Mouse (Mus musculus) testis, postnatal 10 days (tissue): Measurements from ENCODE around the gene Ramp2.
A peak's percentile ranks its signal among the peaks of the same experiment; 100 is the strongest.

Source experiments
- DNase-seq: peaks from one replicate; pipeline ENCODE4 v3.0.0; 2021; ENCODE audit warnings: low spot score

Ramp2 gene

DNA sequence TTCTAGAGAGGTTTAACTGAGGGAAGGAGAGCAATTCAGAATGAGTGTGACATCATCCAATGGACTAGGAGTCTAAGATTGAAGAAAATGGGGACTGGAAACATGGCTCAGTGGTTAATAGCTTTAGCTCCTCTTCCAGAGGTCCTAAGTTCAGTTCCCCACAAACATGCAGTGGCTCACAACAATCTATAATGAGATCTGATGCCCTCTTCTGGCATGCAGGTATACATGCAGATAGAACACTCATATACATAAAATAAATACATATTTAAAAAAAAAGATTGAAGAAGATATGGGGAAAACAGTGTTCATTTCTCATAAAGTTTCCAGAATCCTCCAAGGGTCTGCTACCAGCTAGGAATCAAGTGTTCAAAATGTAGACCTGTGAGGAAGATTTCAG, 10.4 kb upstream of the Ramp2 start:
- no peak for DNase-seq

DNA sequence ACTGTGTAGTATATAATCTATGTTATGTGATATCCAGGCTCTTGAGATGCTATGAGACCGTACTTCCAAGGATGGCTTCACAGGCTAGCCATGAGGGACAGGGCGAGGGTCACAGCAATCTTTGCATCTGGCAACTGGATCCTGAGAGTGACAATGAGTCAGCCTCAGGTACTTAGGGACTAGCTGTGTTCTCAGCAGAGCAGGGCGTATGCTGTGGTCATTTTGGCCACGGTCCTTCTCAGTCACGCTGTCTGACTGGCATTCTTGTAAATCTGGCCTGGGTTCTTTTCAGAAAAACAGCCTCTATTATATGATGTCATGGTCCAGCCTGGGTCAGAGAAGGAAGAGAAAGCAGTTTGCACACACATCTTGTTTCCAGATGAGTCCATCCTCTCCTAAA, 9.0 kb upstream of the Ramp2 start:
- no peak for DNase-seq

DNA sequence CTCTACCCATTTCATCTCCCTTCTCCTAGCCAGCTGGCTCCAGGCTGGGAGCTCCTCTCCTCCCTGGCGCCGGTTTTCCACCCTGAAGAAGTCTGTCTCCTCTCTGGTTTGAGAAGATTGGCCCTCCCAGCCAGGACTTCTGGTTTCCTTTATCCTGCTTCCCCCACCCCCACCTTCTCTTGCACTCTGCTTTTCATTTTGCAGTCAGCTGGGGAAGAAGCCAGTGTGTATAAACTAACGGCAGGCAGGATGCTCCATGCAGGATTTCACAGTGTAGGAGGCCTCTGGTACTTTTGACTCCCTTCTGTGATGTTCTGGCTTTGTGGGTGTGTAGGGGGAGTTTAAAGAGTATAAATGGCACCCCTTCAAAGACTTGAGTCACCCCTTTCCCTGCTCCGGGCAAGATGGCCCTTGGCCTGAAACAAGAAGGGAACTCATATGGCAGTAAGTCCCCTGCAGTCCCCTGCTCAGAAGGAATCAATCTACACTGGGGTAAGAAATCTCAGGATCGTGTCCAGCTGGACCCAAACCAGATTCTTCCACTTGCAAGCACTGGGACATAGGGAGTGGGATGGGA, 7.7 kb upstream of the Ramp2 start:
- no peak for DNase-seq

DNA sequence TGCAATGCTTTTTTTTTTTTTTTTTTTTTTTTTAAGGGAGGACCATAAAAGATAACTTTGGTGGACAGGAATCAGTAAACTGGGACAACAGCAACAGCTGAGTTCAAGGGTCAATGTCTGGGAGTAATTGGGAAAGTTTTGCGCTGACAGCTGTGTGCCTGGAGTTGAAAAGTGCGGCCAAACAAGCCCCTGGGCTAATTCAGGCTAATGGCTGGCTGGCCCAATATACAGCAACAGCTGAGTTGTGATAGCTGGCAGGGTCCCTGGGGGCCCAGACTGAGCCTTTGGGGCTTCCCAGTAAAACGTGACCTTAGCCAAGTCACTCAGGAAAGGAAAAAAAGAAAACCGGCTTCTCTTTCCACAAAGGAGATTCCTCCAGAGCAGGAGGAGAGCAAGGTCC, 757 bp upstream of the Ramp2 start:
- DNase-seq: no peak

DNA sequence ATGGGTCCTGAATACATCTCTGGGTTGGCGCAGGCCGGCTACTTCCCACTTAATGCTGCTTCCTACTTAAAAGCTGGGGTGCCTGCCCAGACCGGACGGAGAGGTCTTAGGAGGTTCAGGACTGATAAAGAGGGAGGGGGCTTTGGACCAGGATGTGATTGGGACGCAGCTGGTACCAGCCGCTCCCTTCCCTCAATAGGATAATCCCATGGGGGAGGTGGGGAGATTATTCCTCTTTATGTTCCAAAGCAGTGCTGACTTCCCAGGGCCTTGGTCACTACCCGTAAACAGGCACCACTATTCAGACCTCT, 829 bp downstream of the Ramp2 start:
- DNase-seq: no peak

DNA sequence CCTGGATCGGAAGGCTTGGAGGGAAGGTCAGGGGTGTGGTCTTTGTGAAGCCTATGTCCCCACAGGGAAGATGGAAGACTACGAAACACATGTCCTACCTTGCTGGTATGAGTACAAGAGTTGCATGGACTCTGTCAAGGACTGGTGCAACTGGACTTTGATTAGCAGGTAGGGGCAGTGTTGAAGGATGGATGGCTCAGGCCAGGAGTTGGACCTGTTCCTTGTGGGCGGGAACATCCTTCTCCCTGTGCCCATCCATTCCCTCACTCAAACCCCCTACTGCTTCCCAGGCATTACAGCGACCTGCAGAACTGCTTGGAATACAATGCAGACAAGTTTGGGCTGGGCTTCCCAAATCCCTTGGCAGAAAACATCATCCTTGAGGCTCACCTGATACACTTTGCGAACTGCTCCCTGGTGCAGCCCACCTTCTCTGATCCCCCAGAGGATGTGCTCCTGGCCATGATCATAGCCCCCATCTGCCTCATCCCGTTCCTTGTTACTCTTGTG, 1.7 kb downstream of the Ramp2 start:
- DNase-seq: no peak

DNA sequence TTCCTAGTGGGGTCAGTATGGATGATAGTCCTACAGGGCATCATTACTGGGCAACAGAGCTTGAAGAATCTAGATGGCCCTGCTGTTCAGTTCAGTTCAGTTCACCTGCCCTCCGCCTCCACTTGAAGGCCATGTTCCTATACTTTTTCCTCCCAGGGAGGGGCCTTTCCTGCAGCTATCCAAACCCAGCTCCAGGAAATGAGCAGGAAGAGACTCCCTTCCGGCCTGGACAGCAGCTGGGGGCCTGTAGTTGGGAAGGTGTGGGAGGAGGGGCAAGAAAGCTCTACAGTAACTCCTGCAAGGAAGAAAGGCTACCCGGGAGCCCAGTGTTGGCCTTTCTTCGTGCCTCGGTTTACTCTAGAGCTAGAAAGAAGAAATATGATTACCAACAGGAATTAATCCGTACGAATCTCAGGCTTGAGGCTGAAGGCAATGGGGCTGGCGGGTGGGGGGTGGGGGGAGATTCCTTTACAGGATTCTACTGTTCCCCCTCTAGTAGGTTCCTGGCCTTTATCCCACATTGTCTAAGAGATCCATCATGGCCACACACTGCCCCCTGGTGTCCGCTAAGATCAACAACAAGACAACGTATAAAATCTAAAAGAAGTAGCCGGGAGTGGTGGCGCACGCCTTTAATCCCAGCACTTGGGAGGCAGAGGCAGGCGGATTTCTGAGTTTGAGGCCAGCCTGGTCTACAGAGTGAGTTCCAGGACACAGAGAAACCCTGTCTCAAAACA, 2.6 kb downstream of the Ramp2 start:
- peak; percentile 77 for DNase-seq

DNA sequence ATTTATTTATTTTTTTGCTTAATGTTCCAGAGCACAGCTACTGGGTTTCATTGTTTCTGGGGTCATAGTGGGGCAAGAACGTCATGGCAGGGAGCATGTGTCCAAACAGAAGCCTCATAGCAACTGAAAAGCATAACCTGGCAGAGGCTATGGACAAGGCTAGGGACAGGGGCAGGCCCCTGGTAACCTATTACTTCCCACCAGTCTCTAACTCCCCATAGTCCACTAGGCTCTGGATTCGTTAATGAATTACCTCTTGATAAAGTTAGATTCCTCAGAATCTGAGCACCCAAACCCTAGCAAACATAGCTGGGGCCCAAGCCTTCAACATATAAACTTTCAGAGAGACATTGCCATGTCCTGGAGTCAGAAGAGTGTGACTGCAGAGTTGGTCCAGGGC, 5.2 kb downstream of the Ramp2 start:
- DNase-seq: no peak

DNA sequence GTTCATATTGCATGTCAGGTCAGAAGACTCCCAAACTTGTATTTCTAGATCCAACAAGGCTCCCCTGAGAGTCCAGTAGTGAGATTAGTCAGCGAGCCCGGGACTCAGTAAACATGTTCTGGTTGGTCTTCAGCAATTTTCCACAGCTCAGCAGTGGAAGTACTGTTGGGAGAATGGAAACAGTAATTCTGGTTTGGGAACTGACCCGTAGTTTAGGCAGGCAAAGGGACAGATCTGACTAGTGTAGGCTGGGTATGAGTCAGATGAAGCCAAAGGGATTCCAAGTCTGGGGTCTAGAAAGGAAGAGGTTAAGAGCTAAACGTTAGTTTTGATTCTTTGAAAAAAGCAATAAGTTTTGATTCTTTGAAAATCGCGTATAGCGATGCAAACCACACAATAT, 7.1 kb downstream of the Ramp2 start:
- no peak for DNase-seq

DNA sequence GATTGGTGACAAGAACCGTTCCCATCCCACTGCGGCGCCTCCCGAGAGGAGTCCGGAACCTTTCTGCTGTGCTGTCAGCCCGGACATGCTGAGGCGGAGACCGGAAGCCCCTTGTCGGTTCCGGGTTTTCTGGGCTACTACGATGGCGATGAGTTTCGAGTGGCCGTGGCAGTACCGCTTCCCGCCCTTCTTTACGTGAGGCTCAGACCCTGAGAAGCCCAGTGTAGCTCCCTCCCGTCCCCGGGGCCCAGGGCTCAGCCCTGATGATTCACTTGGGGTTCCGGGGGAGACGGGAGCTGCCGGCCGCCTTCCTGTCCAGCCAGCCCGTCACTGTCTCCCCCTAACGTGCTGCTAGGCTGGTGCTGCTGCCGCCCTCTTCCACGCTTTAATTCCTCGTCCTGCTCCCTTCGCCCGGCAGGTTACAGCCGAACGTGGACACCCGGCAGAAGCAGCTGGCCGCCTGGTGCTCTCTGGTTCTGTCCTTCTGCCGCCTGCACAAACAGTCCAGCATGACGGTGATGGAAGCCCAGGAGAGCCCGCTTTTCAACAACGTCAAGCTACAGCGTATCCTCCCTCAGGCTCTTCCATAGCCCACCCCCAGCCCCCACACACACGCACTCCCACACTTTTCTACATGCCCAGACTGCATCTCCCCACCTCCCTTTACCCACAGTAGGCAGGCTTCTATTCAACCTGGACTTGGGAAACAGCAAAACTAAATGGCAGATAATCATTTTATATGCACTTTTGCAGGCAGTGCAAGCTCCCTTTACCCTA, 8.0 kb downstream of the Ramp2 start, which contains the start of gene Vps25:
Gene Vps25 (plus strand): TSS at position 95 of the 777 bp plus-strand sequence.
- peak; percentile 87 for DNase-seq

DNA sequence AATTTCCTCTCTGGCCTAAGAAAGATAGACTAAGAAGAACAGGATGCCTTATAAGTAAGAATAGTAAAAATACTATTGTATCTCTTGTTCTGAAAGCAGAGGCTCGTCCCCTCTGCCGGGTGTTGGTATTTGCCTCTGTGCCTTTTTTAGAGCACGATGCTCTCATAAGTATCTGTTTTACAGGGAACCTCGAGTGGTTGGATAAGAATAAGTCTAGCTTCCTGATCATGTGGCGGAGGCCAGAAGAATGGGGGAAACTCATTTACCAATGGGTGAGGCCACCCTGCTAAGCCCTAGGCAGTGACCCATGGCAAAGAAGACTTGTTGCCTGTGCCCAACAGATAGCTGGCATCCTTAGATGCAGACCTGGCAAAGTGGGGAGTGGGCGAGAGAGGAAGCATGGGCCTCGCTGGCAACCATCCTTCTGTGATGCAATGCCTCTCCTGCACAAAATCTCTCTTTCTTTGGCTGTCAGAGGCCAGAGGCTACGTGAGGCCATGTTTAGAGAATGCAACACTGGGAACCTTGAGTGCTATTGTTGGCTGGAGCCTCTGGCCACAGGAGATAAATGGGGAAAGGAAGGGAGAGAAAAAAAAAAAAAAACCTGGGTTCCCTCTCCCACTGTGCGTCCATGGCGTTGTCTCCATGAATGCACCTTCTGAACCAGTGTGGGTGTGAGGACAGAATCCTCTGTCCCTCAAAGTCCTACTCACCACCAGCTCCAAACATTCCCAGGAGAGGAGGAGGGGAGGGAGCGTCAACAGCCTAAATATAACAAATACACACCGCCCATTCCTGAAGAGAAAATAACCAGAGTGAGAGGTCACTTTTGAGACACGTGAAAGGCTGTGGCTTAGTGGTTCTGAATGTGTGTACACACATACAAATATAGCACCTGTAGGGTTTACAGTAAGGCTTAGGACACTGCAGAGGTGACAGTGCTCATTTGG, 10.3 kb downstream of the Ramp2 start:
- DNase-seq: no peak

DNA sequence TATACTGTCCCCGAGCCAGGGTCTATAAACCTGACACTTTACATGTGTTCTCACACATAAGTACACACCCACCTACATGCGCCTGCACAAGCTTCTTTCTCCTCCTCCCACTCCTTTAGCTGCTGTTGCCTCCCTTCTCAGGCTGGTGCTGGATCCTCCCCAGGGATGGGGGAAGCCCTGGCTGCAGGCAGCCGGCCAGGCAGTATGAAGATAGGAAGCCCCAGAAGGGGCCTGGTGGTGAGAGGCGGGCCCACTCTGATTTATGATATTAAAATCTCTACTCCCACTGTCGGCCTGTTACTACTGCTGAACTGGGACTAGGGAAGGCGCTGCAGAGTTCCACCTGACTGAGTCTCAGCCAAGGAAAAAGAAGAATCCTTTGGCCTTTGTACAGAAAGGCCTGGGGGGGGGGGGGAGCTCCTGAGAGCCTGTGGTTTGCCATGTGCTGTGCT, 13.5 kb downstream of the Ramp2 start:
- DNase-seq: peak; percentile 78

DNA sequence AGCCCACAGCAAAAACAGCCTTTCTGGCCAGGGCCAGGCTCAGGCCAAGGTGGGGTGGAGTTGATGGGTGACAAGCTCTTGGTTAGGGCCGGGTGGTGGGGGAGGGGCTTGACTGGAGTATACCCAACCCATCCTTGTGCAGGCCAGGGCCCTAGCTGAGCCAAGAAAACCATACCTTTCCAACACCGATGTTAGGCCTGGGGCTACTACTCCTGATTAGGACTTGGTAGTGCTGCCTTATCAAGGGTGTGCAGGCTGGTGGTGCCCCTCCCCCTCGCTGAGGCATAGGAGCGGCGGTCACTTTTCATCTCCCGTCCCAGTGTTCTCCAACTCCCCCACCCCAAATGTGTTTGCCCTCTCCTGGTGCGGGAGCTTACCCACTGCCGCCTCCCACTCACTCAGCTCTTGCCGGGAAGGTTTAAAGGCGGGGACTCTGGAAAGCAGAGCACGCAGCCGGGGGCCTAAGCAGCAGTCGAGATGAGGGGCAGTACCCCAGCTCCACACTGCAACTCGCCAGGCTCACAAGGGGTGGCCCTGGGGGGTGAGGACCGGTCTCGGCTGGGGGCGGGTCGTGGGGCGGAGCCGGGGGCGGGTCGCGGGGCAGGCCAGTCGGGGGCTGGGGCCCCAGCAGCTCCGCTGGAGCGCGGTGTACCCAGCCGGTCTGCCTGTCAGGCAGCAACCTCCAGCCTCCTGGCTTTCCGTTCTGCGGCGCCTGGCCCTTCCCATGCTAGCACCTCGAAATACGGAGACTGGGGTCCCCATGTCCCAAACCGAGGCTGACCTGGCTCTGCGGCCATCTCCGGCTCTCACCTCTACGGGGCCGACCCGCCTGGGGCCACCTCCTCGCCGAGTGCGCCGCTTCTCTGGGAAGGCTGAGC, 14.4 kb downstream of the Ramp2 start, which contains the start of gene Wnk4:
Gene Wnk4 (plus strand): TSS at position 620 of the 878 bp plus-strand sequence.
- peak; percentile 85 for DNase-seq

DNA sequence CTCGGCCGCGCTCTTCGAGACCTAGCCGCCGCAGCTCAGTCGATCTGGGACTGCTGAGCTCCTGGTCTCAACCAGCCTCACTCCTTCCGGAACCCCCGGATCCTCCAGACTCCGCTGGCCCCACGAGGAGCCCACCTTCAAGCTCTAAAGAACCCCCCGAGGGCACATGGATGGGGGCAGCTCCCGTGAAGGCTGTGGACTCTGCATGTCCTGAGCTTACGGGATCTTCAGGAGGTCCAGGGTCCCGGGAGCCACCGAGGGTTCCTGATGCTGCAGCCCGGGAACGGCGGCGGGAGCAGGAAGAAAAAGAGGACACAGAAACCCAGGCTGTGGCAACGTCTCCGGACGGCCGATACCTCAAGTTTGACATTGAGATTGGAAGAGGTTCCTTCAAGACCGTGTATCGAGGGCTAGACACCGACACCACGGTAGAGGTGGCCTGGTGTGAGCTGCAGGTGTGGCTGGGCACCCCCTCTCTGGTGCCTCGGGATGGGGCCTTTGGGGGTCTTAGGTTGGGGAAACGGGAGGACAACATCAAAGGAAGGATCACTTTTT, 15.1 kb downstream of the Ramp2 start:
- DNase-seq: peak; percentile 60

DNA sequence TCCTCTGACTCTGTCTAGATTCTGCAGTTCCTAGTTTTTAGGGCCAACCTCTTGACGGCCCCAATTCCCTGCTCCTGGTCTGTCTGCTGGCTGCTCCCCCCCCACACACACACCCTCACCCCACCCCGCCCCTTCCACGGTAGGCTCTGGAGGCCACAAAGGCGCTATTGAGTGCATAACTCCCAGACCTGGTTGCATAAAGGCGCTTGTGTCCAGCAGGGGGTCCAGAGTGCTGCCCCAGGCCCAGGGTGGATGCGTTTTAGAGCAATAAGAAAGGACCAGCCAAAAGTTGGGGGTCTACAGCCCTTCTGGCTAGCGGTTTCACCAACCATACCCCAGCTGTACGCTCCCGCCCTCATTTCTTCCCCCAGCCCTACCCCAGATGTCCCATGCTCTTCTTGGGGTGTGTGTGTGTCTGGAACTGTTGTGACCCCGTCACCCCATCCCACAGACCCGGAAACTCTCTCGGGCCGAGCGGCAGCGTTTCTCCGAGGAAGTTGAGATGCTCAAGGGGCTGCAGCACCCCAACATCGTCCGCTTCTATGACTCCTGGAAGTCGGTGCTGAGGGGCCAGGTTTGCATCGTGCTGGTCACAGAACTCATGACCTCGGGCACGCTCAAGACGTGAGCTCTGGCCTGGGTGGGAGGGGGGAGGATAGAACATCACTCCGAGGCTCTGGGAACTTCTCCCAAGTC, 16.6 kb downstream of the Ramp2 start:
- DNase-seq: peak; percentile 52

DNA sequence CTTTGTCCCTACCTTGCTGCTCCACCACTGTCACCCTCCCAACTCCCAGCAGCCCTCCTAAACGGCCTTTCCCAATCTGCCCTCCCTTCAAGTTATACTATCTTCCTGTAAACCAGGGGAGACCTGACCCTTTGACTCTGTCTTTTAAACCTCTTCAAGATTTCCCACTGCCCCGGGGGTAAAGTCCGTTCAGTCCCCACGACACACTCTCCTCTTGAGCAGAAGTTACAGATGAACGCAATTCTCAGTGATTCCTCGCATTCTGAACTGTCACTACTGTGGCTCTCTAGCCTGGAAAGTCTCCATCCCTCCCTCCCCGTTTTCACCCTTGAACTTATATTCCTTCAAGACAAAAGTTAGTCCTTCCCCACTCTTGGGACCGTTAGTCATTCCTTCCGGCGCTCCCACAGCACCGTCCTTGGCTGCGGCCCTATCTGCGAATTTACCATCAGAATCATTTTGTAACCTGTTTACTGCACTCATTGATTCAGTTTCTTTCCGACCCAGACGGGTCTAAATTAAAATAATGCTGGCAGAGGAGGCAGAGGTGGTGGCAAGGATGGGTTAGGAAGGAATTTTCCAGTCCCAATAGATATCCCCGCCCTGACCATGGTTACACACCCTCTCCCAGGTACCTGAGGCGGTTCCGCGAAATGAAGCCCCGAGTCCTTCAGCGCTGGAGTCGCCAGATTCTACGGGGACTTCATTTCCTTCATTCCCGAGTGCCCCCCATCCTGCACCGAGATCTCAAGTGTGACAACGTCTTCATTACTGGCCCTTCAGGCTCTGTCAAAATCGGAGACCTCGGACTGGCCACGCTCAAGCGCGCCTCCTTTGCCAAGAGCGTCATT, 17.5 kb downstream of the Ramp2 start:
- no peak for DNase-seq

DNA sequence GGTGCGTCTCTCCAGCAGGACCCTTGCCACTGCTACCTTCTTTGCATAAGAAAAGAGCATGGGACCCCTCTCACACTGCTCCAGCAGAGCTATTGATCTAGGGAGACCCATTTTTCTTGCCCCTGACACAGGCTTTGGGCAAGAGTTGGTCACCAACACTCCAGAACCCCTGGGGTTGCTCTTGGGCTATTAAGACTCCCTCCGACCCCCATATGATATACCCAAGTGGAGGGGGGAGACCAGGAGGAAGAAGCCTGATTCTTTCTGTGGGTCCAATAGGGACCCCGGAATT, 18.1 kb downstream of the Ramp2 start:
- DNase-seq: no peak

DNA sequence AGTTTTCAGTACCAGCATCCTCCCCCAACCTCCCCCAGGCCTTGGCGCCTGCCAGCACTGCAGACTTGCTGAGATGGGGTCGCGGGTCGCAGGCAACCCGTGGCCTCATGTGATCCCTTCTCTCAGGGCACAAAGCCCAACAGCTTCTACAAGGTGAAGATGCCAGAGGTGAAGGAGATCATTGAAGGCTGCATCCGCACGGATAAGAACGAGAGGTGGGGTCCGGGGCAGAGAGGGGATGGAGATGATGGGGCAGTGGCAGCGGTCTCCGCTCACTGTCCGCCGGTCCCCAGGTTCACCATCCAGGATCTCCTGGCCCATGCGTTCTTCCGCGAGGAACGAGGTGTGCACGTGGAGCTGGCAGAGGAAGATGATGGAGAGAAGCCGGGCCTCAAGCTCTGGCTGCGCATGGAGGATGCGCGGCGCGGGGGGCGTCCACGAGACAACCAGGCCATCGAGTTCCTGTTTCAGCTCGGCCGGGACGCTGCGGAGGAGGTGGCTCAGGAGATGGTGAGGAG, 19.2 kb downstream of the Ramp2 start:
- DNase-seq: peak; percentile 48

DNA sequence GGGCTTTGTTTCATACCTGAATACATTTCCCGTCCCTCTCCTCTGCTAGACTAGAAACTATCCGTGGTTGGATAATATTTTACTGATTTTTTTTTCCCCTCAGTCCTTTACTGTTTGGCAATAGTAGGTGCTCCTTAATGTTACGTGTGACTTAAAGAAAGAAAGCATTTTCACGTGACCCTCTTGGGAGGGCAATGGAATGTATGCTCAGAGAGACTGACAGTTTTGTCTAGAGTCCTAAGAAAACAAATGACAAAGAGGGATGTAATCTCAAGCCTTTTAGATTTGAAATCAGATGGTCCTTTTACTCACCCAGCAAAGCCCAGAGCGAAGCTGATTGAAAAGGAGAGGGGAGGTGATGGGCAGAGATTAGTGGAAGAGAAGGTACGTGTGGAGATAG, 20.1 kb downstream of the Ramp2 start:
- DNase-seq: no peak
